Mouse (Mus musculus): ENCODE data around the gene Tyrobp. TPM values are rescaled to one million over a fixed set of nuclear protein-coding genes. Genes with fewer than 3 reads are reported as not detected.

Tyrobp gene
- polyA plus RNA-seq, 1 experiment, result 7.0 TPM

GRCm38 (mm10) chr7:30417856-30418255 lies 4.3 kb downstream of the Tyrobp start:
- Histone ChIP-seq H3K27ac (ENCODE audit: control insufficient read depth, insufficient read depth, low read depth, low read length) (no peak overlapping the region), H3K4me3 (ENCODE audit: control insufficient read depth, low read depth, low read length) (no peak overlapping the region), H3K4me1 (ENCODE audit: control insufficient read depth, insufficient read depth, low read length) (peaks cover 17% of the 10 kb centered on the region), H3K27me3 (ENCODE audit: control insufficient read depth, insufficient read depth, low read length) (no peaks in the 10 kb centered on the region), H3K36me3 (ENCODE audit: control insufficient read depth, insufficient read depth, low read length) (no peaks in the 10 kb centered on the region)
- TF ChIP-seq CTCF (IDR thresholded peaks at IDR 0.05; ENCODE audit: control insufficient read depth, insufficient read depth, insufficient replicate concordance, low read depth, low read length), result no peak
- no peak for TF ChIP-seq POLR2A (IDR thresholded peaks at IDR 0.05; ENCODE audit: control insufficient read depth, low read depth, low read length)

GRCm38 (mm10) chr7:30419561-30420499 lies 6.3 kb downstream of the Tyrobp start, which contains the start of gene Hcst:
Gene Hcst, minus strand, starts transcription at chr7:30419854.
- no peaks in the 10 kb centered on the region for H3K36me3 ChIP-seq (ENCODE audit: control insufficient read depth, insufficient read depth, low read length)
- H3K4me3 ChIP-seq (ENCODE audit: control insufficient read depth, low read depth, low read length), result no peak within 1 kb of the TSS
- TF ChIP-seq CTCF (IDR thresholded peaks at IDR 0.05; ENCODE audit: control insufficient read depth, insufficient read depth, insufficient replicate concordance, low read depth, low read length), result no peak
- TF ChIP-seq POLR2A (IDR thresholded peaks at IDR 0.05; ENCODE audit: control insufficient read depth, low read depth, low read length), result no peak
- peaks cover 19% of the 10 kb centered on the region for H3K4me1 ChIP-seq (ENCODE audit: control insufficient read depth, insufficient read depth, low read length)
- H3K27me3 ChIP-seq (ENCODE audit: control insufficient read depth, insufficient read depth, low read length), result no peaks in the 10 kb centered on the region
- H3K27ac ChIP-seq (ENCODE audit: control insufficient read depth, insufficient read depth, low read depth, low read length), result no peak within 1 kb of the TSS

- no peaks in the 10 kb centered on the region for H3K36me3 ChIP-seq (ENCODE audit: control insufficient read depth, insufficient read depth, low read length)
- no peak overlapping the region for H3K4me3 ChIP-seq (ENCODE audit: control insufficient read depth, low read depth, low read length)
- H3K4me1 ChIP-seq (ENCODE audit: control insufficient read depth, insufficient read depth, low read length), result peaks cover 19% of the 10 kb centered on the region
- H3K27me3 ChIP-seq (ENCODE audit: control insufficient read depth, insufficient read depth, low read length), result no peaks in the 10 kb centered on the region
- H3K27ac ChIP-seq (ENCODE audit: control insufficient read depth, insufficient read depth, low read depth, low read length), result no peak overlapping the region
- TF ChIP-seq CTCF (IDR thresholded peaks at IDR 0.05; ENCODE audit: control insufficient read depth, insufficient read depth, insufficient replicate concordance, low read depth, low read length) (no peak), POLR2A (IDR thresholded peaks at IDR 0.05; ENCODE audit: control insufficient read depth, low read depth, low read length) (no peak)
Measured at GRCm38 (mm10) chr7:30420673-30421072, 7.1 kb downstream of the Tyrobp start.

DNA sequence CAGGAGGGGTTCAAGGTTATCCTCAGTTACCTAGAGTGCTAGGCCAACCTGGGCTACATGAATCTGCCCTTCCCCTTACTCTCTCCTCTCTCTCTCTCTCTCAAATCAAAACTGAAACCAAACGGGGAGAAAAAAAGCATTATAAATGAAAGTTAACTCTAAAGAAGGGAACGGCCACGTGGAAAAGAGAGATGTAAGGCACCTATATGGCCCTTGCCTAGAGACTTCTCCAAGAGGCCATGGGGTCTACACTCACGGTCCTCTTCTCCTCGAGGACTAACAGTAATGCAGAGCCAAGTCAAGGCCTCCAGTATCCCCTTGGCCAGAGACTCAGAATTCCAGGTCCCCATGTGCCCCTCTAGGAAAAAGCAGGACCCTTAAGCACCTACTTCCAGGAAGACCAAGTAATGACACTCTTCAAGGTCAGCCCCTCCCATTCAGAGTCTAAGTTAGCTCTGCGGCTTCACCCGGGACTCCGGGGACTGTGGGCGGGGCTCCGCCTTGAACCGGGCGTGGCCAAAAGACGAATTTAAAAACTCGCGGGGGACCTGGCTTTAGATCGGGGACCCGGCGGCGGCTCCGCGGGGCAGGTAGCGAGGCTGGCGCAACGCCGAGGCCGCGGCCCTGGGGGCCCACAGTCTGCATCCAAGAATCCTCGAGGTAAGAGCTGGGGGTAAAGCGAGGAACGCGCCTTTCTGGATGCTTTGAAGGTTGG lies 7.8 kb downstream of the Tyrobp start, which contains the start of gene Nfkbid:
TSS of gene Nfkbid (plus strand) at position 558 of the 715 bp plus-strand sequence.
- Histone ChIP-seq H3K4me3 (ENCODE audit: control insufficient read depth, low read depth, low read length) (peak within 1 kb of the TSS; percentile 38), H3K27me3 (ENCODE audit: control insufficient read depth, insufficient read depth, low read length) (no peaks in the 10 kb centered on the region), H3K4me1 (ENCODE audit: control insufficient read depth, insufficient read depth, low read length) (peaks cover 19% of the 10 kb centered on the region), H3K36me3 (ENCODE audit: control insufficient read depth, insufficient read depth, low read length) (no peaks in the 10 kb centered on the region), H3K27ac (ENCODE audit: control insufficient read depth, insufficient read depth, low read depth, low read length) (0 out of 2 replicates have a peak within 1 kb of the TSS, but pooled peaks have one; percentile 33)
- no peak for TF ChIP-seq POLR2A (IDR thresholded peaks at IDR 0.05; ENCODE audit: control insufficient read depth, low read depth, low read length)
- TF ChIP-seq CTCF (IDR thresholded peaks at IDR 0.05; ENCODE audit: control insufficient read depth, insufficient read depth, insufficient replicate concordance, low read depth, low read length), result no peak

DNA sequence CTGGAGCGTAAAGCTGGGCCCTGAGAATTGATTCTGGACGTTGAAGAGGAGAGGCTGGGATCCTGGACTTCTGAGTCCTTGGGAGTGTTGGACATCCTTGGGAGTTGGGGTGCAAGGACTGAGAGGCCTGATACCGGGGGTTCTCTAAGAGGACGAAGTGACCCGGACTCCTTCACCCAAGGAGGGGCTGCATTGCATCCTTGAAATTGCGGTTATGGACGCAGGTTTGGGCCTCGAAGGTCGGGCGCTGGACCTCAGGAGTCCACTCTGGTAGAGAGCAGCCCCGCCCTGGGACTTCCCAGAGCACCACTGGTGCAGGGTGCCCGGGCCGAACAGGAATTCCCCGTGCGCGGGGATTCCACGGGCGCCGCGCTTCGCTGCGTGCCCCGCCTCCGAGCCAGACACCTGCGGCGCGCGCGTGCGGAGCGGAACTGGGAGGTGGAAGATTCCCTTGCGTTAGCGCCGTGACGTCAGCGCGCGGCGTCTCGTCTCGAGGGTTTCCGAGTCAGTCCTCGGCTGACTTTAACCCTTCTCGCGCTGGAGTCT lies 8.4 kb downstream of the Tyrobp start:
- Histone ChIP-seq H3K36me3 (ENCODE audit: control insufficient read depth, insufficient read depth, low read length) (no peaks in the 10 kb centered on the region), H3K4me1 (ENCODE audit: control insufficient read depth, insufficient read depth, low read length) (peaks cover 19% of the 10 kb centered on the region), H3K27me3 (ENCODE audit: control insufficient read depth, insufficient read depth, low read length) (no peaks in the 10 kb centered on the region), H3K27ac (ENCODE audit: control insufficient read depth, insufficient read depth, low read depth, low read length) (0 out of 2 replicates have a peak overlapping the region, but pooled peaks have one; percentile 33), H3K4me3 (ENCODE audit: control insufficient read depth, low read depth, low read length) (peak overlapping the region; percentile 38)
- TF ChIP-seq CTCF (IDR thresholded peaks at IDR 0.05; ENCODE audit: control insufficient read depth, insufficient read depth, insufficient replicate concordance, low read depth, low read length) (no peak), POLR2A (IDR thresholded peaks at IDR 0.05; ENCODE audit: control insufficient read depth, low read depth, low read length) (no peak)

DNA sequence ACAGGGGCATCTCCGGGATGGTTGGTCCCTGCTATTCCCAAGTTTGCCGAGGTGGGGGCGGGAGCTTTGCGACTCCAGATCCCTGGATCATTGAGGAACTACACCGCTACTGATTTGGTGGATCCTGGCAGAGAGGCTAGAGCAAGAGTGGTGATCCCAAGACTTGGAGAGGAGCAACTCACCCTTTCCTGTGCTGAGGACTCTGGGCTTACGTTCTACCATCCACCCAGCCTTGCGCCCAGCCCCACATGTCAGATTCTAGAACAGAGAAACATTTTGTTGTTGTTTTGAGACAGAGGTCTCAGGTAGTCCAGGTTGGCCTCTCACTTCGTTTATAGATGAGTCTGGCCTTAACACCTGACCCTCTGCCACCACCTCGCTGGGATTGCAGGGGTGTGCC lies 9.0 kb downstream of the Tyrobp start:
- Histone ChIP-seq H3K4me3 (ENCODE audit: control insufficient read depth, low read depth, low read length) (peak overlapping the region; percentile 38), H3K27ac (ENCODE audit: control insufficient read depth, insufficient read depth, low read depth, low read length) (no peak overlapping the region), H3K36me3 (ENCODE audit: control insufficient read depth, insufficient read depth, low read length) (no peaks in the 10 kb centered on the region), H3K4me1 (ENCODE audit: control insufficient read depth, insufficient read depth, low read length) (peaks cover 19% of the 10 kb centered on the region), H3K27me3 (ENCODE audit: control insufficient read depth, insufficient read depth, low read length) (no peaks in the 10 kb centered on the region)
- TF ChIP-seq CTCF (IDR thresholded peaks at IDR 0.05; ENCODE audit: control insufficient read depth, insufficient read depth, insufficient replicate concordance, low read depth, low read length), result no peak
- no peak for TF ChIP-seq POLR2A (IDR thresholded peaks at IDR 0.05; ENCODE audit: control insufficient read depth, low read depth, low read length)
